Mouse (Mus musculus) megakaryocyte, adult 5-6 weeks (primary cell): ENCODE measurements around the gene Tmem63a. TPM values are rescaled to one million over a fixed set of nuclear protein-coding genes. Genes with fewer than 3 reads are reported as not detected.

ENCODE experiments used
- total RNA-seq, 2 experiments: library from RNA; stranded (forward) in 1 of 2; stranded (reverse) in 1 of 2; fragments of 153-499, 151-499 nt in 1 of 2; fragments of 221-1000, 200-1000 nt in 1 of 2; gene quantifications; 2 replicates each; pipeline versions ENCODE4 v1.2.3 to v1.2.4; 2015 to 2017

Gene Tmem63a
- total RNA-seq, 2 experiments from 2014 or later: 31.7 to 35.0 TPM

Other genes with a start within 250 kb of the Tmem63a start
- not detected in 2 replicates for gene Mixl1, start 245.3 kb upstream of the Tmem63a start, total RNA-seq (2015)
- gene Mixl1, start 245.3 kb upstream of the Tmem63a start, total RNA-seq (2017): not detected in 2 replicates
- 25.2 and 27.1 TPM in 2 replicates for gene Acbd3, start 216.3 kb upstream of the Tmem63a start, total RNA-seq (2015)
- gene Acbd3, start 216.3 kb upstream of the Tmem63a start, total RNA-seq (2017): 49.8 and 52.4 TPM in 2 replicates
- 3,482 and 3,921 TPM in 2 replicates for gene H3f3a, start 128.4 kb upstream of the Tmem63a start, total RNA-seq (2015)
- gene H3f3a, start 128.4 kb upstream of the Tmem63a start, total RNA-seq (2017): 2,689 and 3,338 TPM in 2 replicates
- 18.1 and 21.1 TPM in 2 replicates for gene Sde2, start 91.2 kb upstream of the Tmem63a start, total RNA-seq (2015)
- gene Sde2, start 91.2 kb upstream of the Tmem63a start, total RNA-seq (2017): 24.8 and 34.9 TPM in 2 replicates
- not detected in 2 replicates for gene Lefty2, start 49.2 kb upstream of the Tmem63a start, total RNA-seq (2015)
- not detected in 2 replicates for gene Lefty2, start 49.2 kb upstream of the Tmem63a start, total RNA-seq (2017)
- 14.5 and 16.4 TPM in 2 replicates for gene Pycr2, start 38.1 kb upstream of the Tmem63a start, total RNA-seq (2015)
- 17.3 and 19.6 TPM in 2 replicates for gene Pycr2, start 38.1 kb upstream of the Tmem63a start, total RNA-seq (2017)
- gene Lefty1, start 7.3 kb upstream of the Tmem63a start, total RNA-seq (2015): 0.60 and 1.5 TPM in 2 replicates
- gene Lefty1, start 7.3 kb upstream of the Tmem63a start, total RNA-seq (2017): 0.29 and 0.98 TPM in 2 replicates
- 1.3 and 2.4 TPM in 2 replicates for gene Ephx1, start 78.6 kb downstream of the Tmem63a start, total RNA-seq (2015)
- gene Ephx1, start 78.6 kb downstream of the Tmem63a start, total RNA-seq (2017): 1.3 and 2.1 TPM in 2 replicates
- not detected in 2 replicates for gene 9130409I23Rik, start 108.9 kb downstream of the Tmem63a start, total RNA-seq (2015)
- not detected in 2 replicates for gene 9130409I23Rik, start 108.9 kb downstream of the Tmem63a start, total RNA-seq (2017)
- 19.8 and 22.7 TPM in 2 replicates for gene Nvl, start 201.9 kb downstream of the Tmem63a start, total RNA-seq (2015)
- 14.0 and 18.1 TPM in 2 replicates for gene Nvl, start 201.9 kb downstream of the Tmem63a start, total RNA-seq (2017)
- 95.3 and 111 TPM in 2 replicates for gene Cnih4, start 202.3 kb downstream of the Tmem63a start, total RNA-seq (2015)
- gene Cnih4, start 202.3 kb downstream of the Tmem63a start, total RNA-seq (2017): 147 and 148 TPM in 2 replicates